ENCODE assay signal across 9 mouse cellular contexts in genomic region chr13:14065028-14065380, GRCm38 (mm10). TPM values are rescaled to one million over a fixed set of nuclear protein-coding genes. Genes with fewer than 3 reads are reported as not detected.
DNase-seq lines count a peak whose midpoint lies in the region; ATAC-seq and TF ChIP-seq lines count a peak whose summit lies in the region.
"Had no signal": no experiment of that assay in that cellular context is flagged by ENCODE, and none has a peak within 500 bp of the region (broad histone marks: within the 10 kb centered on the region; RNA-seq: fewer than 3 reads in every experiment).

No protein-coding gene starts in this region.

- H3K27ac ChIP-seq in heart, embryonic 13.5 days (replicated peaks) = peak overlapping the region; percentile 98
- H3K27ac ChIP-seq in ES-E14 (ENCODE audit: insufficient read depth, low read depth, low read length, poor library complexity, severe bottlenecking) = 0 out of 2 replicates have a peak overlapping the region, but pooled peaks have one; percentile 42
- 0 out of 2 replicates have a peak overlapping the region, but pooled peaks have one; percentile 97 for H3K27ac ChIP-seq in forebrain, postnatal 0 days (ENCODE audit: low read depth, low read length)

- peak overlapping the region; percentile 99 for H3K4me3 ChIP-seq in heart, embryonic 13.5 days
- H3K4me3 ChIP-seq in ES-E14 (ENCODE audit: insufficient read depth in 1 of 2, low read depth in 1 of 2, low read length in 2 of 2, poor library complexity in 1 of 2, severe bottlenecking in 1 of 2) = peak overlapping the region; percentile 93
- H3K4me3 ChIP-seq in forebrain, postnatal 0 days (ENCODE audit: low read depth, low read length) = peak overlapping the region; percentile 98

- peak overlapping the region; percentile 77 for H3K4me2 ChIP-seq in heart, embryonic 13.5 days
- peak overlapping the region; percentile 74 for H3K4me2 ChIP-seq in forebrain, postnatal 0 days (ENCODE audit: low read depth)

- ATAC-seq in heart, embryonic 13.5 days (ENCODE audit: extremely low read depth, insufficient number of reproducible peaks, low FRiP score, low TSS enrichment) = no peak
- no peak for ATAC-seq in forebrain, postnatal 0 days
- no peak for ATAC-seq in CD4-positive, CD25-positive, alpha-beta regulatory T cell, adult 4 months
- ATAC-seq: Patski had no signal

- no peak for TF ChIP-seq CTCF in forebrain, postnatal 0 days (IDR thresholded peaks at IDR 0.05; ENCODE audit: low read depth)

- in situ Hi-C loops in ES-E14 (cut with MboI; ENCODE audit: low sequenced_read_pairs in 2 of 2, unreplicated experiment in 2 of 2) = no loop called here

- H3K27me3 ChIP-seq in heart, embryonic 13.5 days (replicated peaks) = no peaks in the 10 kb centered on the region
- H3K27me3 ChIP-seq in forebrain, postnatal 0 days (ENCODE audit: insufficient read depth, low read length) = no peaks in the 10 kb centered on the region
- H3K27me3 ChIP-seq: Patski had no signal

- no peaks in the 10 kb centered on the region for H3K9me3 ChIP-seq in heart, embryonic 13.5 days
- H3K9me3 ChIP-seq in ES-E14 (ENCODE audit: control insufficient read depth, insufficient read depth, low read depth, low read length) = no peaks in the 10 kb centered on the region
- H3K9me3 ChIP-seq in forebrain, postnatal 0 days (ENCODE audit: low read length) = no peaks in the 10 kb centered on the region

- no peak for DNase-seq in heart, adult 11 months
- DNase-seq in ES-E14 (ENCODE audit: low read depth, low spot score) = no peak
- DNase-seq in forebrain, postnatal 0 days = peak; percentile 25
- DNase-seq in mesoderm, embryonic 11.5 days (ENCODE audit: low read depth, low spot score) = peak; percentile 16
- DNase-seq in right cerebral cortex, postnatal 10 days (ENCODE audit: low spot score in 2 of 2) = no peak
- no peak for DNase-seq in cerebellum, adult 11 months

- H3K4me1 ChIP-seq in heart, embryonic 13.5 days = peaks cover 45% of the 10 kb centered on the region
- peaks cover 2 to 9% of the 10 kb centered on the region in 2 experiments; a peak in 3 of 4 replicates for H3K4me1 ChIP-seq in ES-E14 (ENCODE audit: control insufficient read depth in 2 of 2, insufficient read depth in 2 of 2, low read length in 2 of 2, poor library complexity in 1 of 2)
- peaks cover 4% of the 10 kb centered on the region; the same call in 1 of the 2 replicates for H3K4me1 ChIP-seq in forebrain, postnatal 0 days (ENCODE audit: insufficient read depth)

- peak overlapping the region; percentile 100 for H3K9ac ChIP-seq in heart, embryonic 13.5 days
- H3K9ac ChIP-seq in ES-E14 (ENCODE audit: insufficient read depth, low read depth, low read length, poor library complexity, severe bottlenecking) = peak overlapping the region; percentile 97
- peak overlapping the region; percentile 92 for H3K9ac ChIP-seq in forebrain, postnatal 0 days

- WGBS in heart, embryonic 13.5 days = 19% methylated on average over 9 of the region's 9 CpGs
- 13% methylated on average over 9 of the region's 9 CpGs for WGBS in forebrain, postnatal 0 days

- peaks cover 17% of the 10 kb centered on the region for H3K36me3 ChIP-seq in heart, embryonic 13.5 days
- H3K36me3 ChIP-seq in ES-E14 (ENCODE audit: control insufficient read depth, insufficient read depth, low read length, poor library complexity, severe bottlenecking) = no peaks in the 10 kb centered on the region; the same call in 1 of the 2 replicates
- H3K36me3 ChIP-seq in forebrain, postnatal 0 days (ENCODE audit: insufficient read depth) = 0 out of 2 replicates have a peak, but pooled peaks cover 6% of the 10 kb centered on the region

TF ChIP-seq in ES-E14, 5 proteins besides CTCF, POLR2A, EP300 and RAD21:
- TF ChIP-seq MAFK (IDR thresholded peaks at IDR 0.05; ENCODE audit: insufficient read depth, low read depth, low read length) (no peak), HCFC1 (IDR thresholded peaks at IDR 0.05; ENCODE audit: borderline replicate concordance, insufficient read depth, low read length) (no peak), ZNF384 (IDR thresholded peaks at IDR 0.05; ENCODE audit: low read depth, low read length) (no peak)
TF ChIP-seq in ES-E14: peak in this region for 0.

RNA-seq across cellular contexts. Expression of gene Ggps1, which starts 1.7 kb away (rescaled TPM):
- polyA plus RNA-seq in heart, embryonic 13.5 days (2015; fragmentation: Nextera tagmentation; extraction: Ambion mirVana) = 40.9 and 41.0 TPM in 2 replicates
- total RNA-seq in ES-E14 (2012; rRNA removed) = 34.4 and 34.9 TPM in 2 replicates
- 85.2 and 107 TPM in 2 replicates for total RNA-seq in forebrain, postnatal 0 days (2014; rRNA removed)
- 71.4 and 73.0 TPM in 2 replicates for polyA plus RNA-seq in forebrain, postnatal 0 days (2015; fragmentation: Nextera tagmentation; extraction: Ambion mirVana)
- 100 to 1,000 TPM in 1 of 2 experiments, 10 to 100 TPM in 1; 98.0 to 105 TPM for polyA plus RNA-seq in CD4-positive, CD25-positive, alpha-beta regulatory T cell, adult 4 months (2017; shearing (Covaris generic))

RNA-seq across cellular contexts. Expression of gene Arid4b, which starts 2.0 kb away (rescaled TPM):
- polyA plus RNA-seq in heart, embryonic 13.5 days (2015; fragmentation: Nextera tagmentation; extraction: Ambion mirVana) = 41.5 and 43.0 TPM in 2 replicates
- total RNA-seq in ES-E14 (2012; rRNA removed) = 25.2 and 26.5 TPM in 2 replicates
- total RNA-seq in forebrain, postnatal 0 days (2014; rRNA removed) = 27.7 and 37.0 TPM in 2 replicates
- polyA plus RNA-seq in forebrain, postnatal 0 days (2015; fragmentation: Nextera tagmentation; extraction: Ambion mirVana) = 35.4 and 56.3 TPM in 2 replicates
- 10 to 100 TPM; 56.3 to 76.4 TPM for polyA plus RNA-seq in CD4-positive, CD25-positive, alpha-beta regulatory T cell, adult 4 months (2017; shearing (Covaris generic))

RNA-seq across cellular contexts. Expression of gene Tbce, which starts 25.6 kb away (rescaled TPM):
- polyA plus RNA-seq in heart, embryonic 13.5 days (2015; fragmentation: Nextera tagmentation; extraction: Ambion mirVana) = 34.5 and 37.6 TPM in 2 replicates
- 32.1 and 38.8 TPM in 2 replicates for total RNA-seq in ES-E14 (2012; rRNA removed)
- 92.9 and 109 TPM in 2 replicates for total RNA-seq in forebrain, postnatal 0 days (2014; rRNA removed)
- polyA plus RNA-seq in forebrain, postnatal 0 days (2015; fragmentation: Nextera tagmentation; extraction: Ambion mirVana) = 75.2 and 83.0 TPM in 2 replicates
- polyA plus RNA-seq in CD4-positive, CD25-positive, alpha-beta regulatory T cell, adult 4 months (2017; shearing (Covaris generic)) = 100 to 1,000 TPM in 1 of 2 experiments, 10 to 100 TPM in 1; 88.9 to 110 TPM

Comparison
In these comparisons a context has a peak if more than half of its experiments do, and no peak if none do; other contexts are left out.
1. H3K27ac ChIP-seq: peak in every context shown above with its lines; median percentile 98 in heart, embryonic 13.5 days; 97 in forebrain, postnatal 0 days; 42 in ES-E14.
2. DNase-seq: peak in forebrain, postnatal 0 days (single experiment) and mesoderm, embryonic 11.5 days (single experiment); none in heart, adult 11 months (single experiment), ES-E14 (single experiment), right cerebral cortex, postnatal 10 days (0 of 2) and cerebellum, adult 11 months (single experiment).
3. Peak in every context shown above with its lines, with median percentiles within 50 percentile points of each other: H3K4me3 ChIP-seq and H3K9ac ChIP-seq.